Comparison of ENCODE assay signal across 30 mouse cellular contexts in the genomic region with DNA sequence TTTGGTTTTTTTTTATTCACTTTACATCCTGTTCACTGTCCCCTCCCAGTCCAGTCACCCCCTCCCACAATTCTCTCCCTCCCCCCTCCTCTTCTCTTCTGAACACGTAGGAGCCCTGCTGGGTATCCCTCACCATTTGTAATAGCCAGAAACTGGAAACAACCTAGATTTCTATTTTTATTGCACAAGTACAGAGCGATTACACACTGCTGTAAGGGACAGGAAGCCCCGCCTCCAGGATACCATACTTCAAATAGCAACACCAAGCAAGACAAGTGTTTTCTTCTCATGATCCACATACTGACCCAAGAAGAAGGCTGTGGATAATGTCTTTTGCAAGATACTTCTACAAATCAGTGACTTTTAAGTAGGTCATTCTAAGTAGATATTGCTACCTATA. TPM values are rescaled to one million over a fixed set of nuclear protein-coding genes. Genes with fewer than 3 reads are reported as not detected.
DNase-seq lines count a peak whose midpoint lies in the region; ATAC-seq lines count a peak whose summit lies in the region.
"Had no signal": no experiment of that assay in that cellular context is flagged by ENCODE, and none has a peak within 500 bp of the region (broad histone marks: within the 10 kb centered on the region; RNA-seq: fewer than 3 reads in every experiment).

No protein-coding gene starts in this region.

- DNase-seq in heart, adult 11 months: peak; percentile 74
- DNase-seq in heart, postnatal 36 days: no peak
- peak; percentile 26 for DNase-seq in heart, adult 8-10 months (ENCODE audit: low spot score)
- DNase-seq in heart, postnatal 10 days: no peak
- DNase-seq in heart, embryonic 10.5 days (ENCODE audit: low spot score): no peak
- DNase-seq in 416B (ENCODE audit: low read depth): peak; percentile 5
- DNase-seq: adrenal gland, postnatal 10 days; adrenal gland, postnatal 36 days; B cell, adult 2 months; cerebellum, adult 18-20 months; cerebellum, adult 9-10 months; cerebellum, postnatal 14 days; gastrocnemius, postnatal 10 days; gastrocnemius, postnatal 36 days; kidney, adult 2 months had no signal

- peak overlapping the region; percentile 90 for H3K27ac ChIP-seq in heart, embryonic 15.5 days
- H3K27ac ChIP-seq in heart, embryonic 10.5 days: no peak overlapping the region
- no peak overlapping the region for H3K27ac ChIP-seq in intestine, embryonic 16.5 days (ENCODE audit: low read length)
- H3K27ac ChIP-seq: forebrain, embryonic 10.5 days; forebrain, embryonic 13.5 days; hindbrain, embryonic 10.5 days; hindbrain, embryonic 13.5 days had no signal

- H3K4me3 ChIP-seq in heart, embryonic 15.5 days: no peak overlapping the region
- no peak overlapping the region for H3K4me3 ChIP-seq in heart, embryonic 10.5 days
- no peak overlapping the region for H3K4me3 ChIP-seq in intestine, embryonic 16.5 days (ENCODE audit: low read length)
- H3K4me3 ChIP-seq: forebrain, embryonic 10.5 days; forebrain, embryonic 13.5 days; hindbrain, embryonic 10.5 days; hindbrain, embryonic 13.5 days had no signal

- H3K9me3 ChIP-seq in heart, embryonic 15.5 days (replicated peaks): no peaks in the 10 kb centered on the region
- no peaks in the 10 kb centered on the region for H3K9me3 ChIP-seq in heart, embryonic 10.5 days
- H3K9me3 ChIP-seq in intestine, embryonic 16.5 days (ENCODE audit: control insufficient read depth, low read length): no peaks in the 10 kb centered on the region
- H3K9me3 ChIP-seq: forebrain, embryonic 10.5 days; forebrain, embryonic 13.5 days; G1E; hindbrain, embryonic 10.5 days; hindbrain, embryonic 13.5 days had no signal

- H3K9ac ChIP-seq in heart, embryonic 15.5 days: no peak overlapping the region
- H3K9ac ChIP-seq in intestine, embryonic 16.5 days (ENCODE audit: low read depth, low read length): no peak overlapping the region
- H3K9ac ChIP-seq: forebrain, embryonic 13.5 days; hindbrain, embryonic 13.5 days had no signal

- ATAC-seq in heart, embryonic 15.5 days (replicated peaks; ENCODE audit: insufficient number of reproducible peaks, insufficient read depth, low FRiP score, low read depth): no peak
- ATAC-seq in intestine, embryonic 16.5 days: no peak
- ATAC-seq: forebrain, embryonic 13.5 days; forebrain, embryonic 16.5 days; hindbrain, embryonic 16.5 days; intestine, postnatal 0 days; Patski had no signal

- H3K4me1 ChIP-seq in heart, embryonic 15.5 days (replicated peaks): peaks cover 20% of the 10 kb centered on the region
- H3K4me1 ChIP-seq in heart, embryonic 10.5 days: peaks cover 13% of the 10 kb centered on the region; the same call in 1 of the 2 replicates
- no peaks in the 10 kb centered on the region for H3K4me1 ChIP-seq in intestine, embryonic 16.5 days (ENCODE audit: control insufficient read depth, insufficient read depth, low read length)
- H3K4me1 ChIP-seq: forebrain, embryonic 10.5 days; forebrain, embryonic 13.5 days; hindbrain, embryonic 10.5 days; hindbrain, embryonic 13.5 days had no signal

- H3K4me2 ChIP-seq in heart, embryonic 15.5 days: peak overlapping the region; percentile 36; the same call in 1 of the 2 replicates
- H3K4me2 ChIP-seq in intestine, embryonic 16.5 days (ENCODE audit: low read depth, low read length): no peak overlapping the region
- H3K4me2 ChIP-seq: forebrain, embryonic 13.5 days; hindbrain, embryonic 13.5 days had no signal

- no peaks in the 10 kb centered on the region for H3K36me3 ChIP-seq in heart, embryonic 15.5 days
- no peaks in the 10 kb centered on the region for H3K36me3 ChIP-seq in heart, embryonic 10.5 days
- H3K36me3 ChIP-seq in intestine, embryonic 16.5 days (ENCODE audit: control insufficient read depth, insufficient read depth, low read length): no peaks in the 10 kb centered on the region
- H3K36me3 ChIP-seq: forebrain, embryonic 10.5 days; G1E; hindbrain, embryonic 10.5 days; hindbrain, embryonic 13.5 days had no signal

- intact Hi-C loops in heart, postnatal 36 days (cut with DNase I): no loop called here
- intact Hi-C loops in heart, postnatal 10 days (cut with DNase I): no loop called here

- WGBS in heart, embryonic 15.5 days: 39% methylated on average over 3 of the region's 3 CpGs
- WGBS in heart, embryonic 10.5 days: 66% methylated on average over 3 of the region's 3 CpGs
- 65% methylated on average over 3 of the region's 3 CpGs for WGBS in intestine, embryonic 16.5 days

- no peaks in the 10 kb centered on the region for H3K27me3 ChIP-seq in heart, embryonic 15.5 days
- peaks cover 19% of the 10 kb centered on the region for H3K27me3 ChIP-seq in heart, embryonic 10.5 days (ENCODE audit: insufficient read depth, poor library complexity, severe bottlenecking)
- 0 out of 2 replicates have a peak, but pooled peaks cover 2% of the 10 kb centered on the region for H3K27me3 ChIP-seq in intestine, embryonic 16.5 days (replicated peaks; ENCODE audit: control insufficient read depth, insufficient read depth, low read length)
- H3K27me3 ChIP-seq: CH12.LX; forebrain, embryonic 13.5 days had no signal

RNA-seq across cellular contexts. Expression of a gene that starts 25.1 kb away (rescaled TPM):
- 10 to 100 TPM; 14.8 to 18.4 TPM for total RNA-seq in heart, postnatal 36 days (2021)
- total RNA-seq in heart, adult 8-10 months (2022): 10 to 100 TPM; 14.4 to 18.5 (median 15.6) TPM
- 10 to 100 TPM; 25.4 to 27.5 TPM for total RNA-seq in heart, postnatal 10 days (2021)
- 42.9 and 43.5 TPM in 2 replicates for polyA plus RNA-seq in heart, embryonic 15.5 days (2015; fragmentation: Nextera tagmentation; extraction: Ambion mirVana)
- polyA plus RNA-seq in heart, embryonic 10.5 days (2016; fragmentation: Nextera tagmentation; extraction: Ambion mirVana): 2.5 and 4.0 TPM in 2 replicates
- 0.13 and 0.26 TPM in 2 replicates for polyA plus RNA-seq in intestine, embryonic 16.5 days (2015; fragmentation: Nextera tagmentation; extraction: Ambion mirVana)
- total RNA-seq: adrenal gland, adult 18-20 months; adrenal gland, postnatal 36 days; CH12.LX; G1E; gastrocnemius, adult 18-20 months; granulocyte monocyte progenitor cell, adult 5-6 weeks had no signal
- polyA plus RNA-seq: forebrain, embryonic 13.5 days; G1E; hindbrain, embryonic 10.5 days; Patski had no signal

Comparison
In these comparisons a context has a peak if more than half of its experiments do, and no peak if none do; other contexts are left out.
1. DNase-seq: peak in heart, adult 11 months (single experiment), heart, adult 8-10 months (single experiment) and 416B (single experiment); none in heart, postnatal 36 days (0 of 2), heart, postnatal 10 days (0 of 2) and heart, embryonic 10.5 days (single experiment).